Mouse (Mus musculus) yolk sac, embryonic 10.5 days (tissue): ENCODE results near the gene Robo1.
A peak's percentile ranks its signal among the peaks of the same experiment; 100 is the strongest.

Source experiments
- DNase-seq: peaks from one replicate; pipeline ENCODE4 v3.0.0-alpha.2; 2017; ENCODE audit warnings: low spot score

Robo1 gene

GRCm38 (mm10) chr16:72678947-72679558 lies 370.9 kb downstream of the Robo1 start:
- DNase-seq, result no peak

GRCm38 (mm10) chr16:72685604-72686479 lies 377.7 kb downstream of the Robo1 start:
- no peak for DNase-seq

GRCm38 (mm10) chr16:72686480-72687053 lies 378.5 kb downstream of the Robo1 start:
- no peak for DNase-seq

- peak; percentile 52 for DNase-seq
Observed at GRCm38 (mm10) chr16:72687651-72688050, 379.5 kb downstream of the Robo1 start.

- DNase-seq, result peak; percentile 41
Observed at GRCm38 (mm10) chr16:72688185-72688681, 380.1 kb downstream of the Robo1 start.

GRCm38 (mm10) chr16:72691909-72692308 lies 383.8 kb downstream of the Robo1 start:
- no peak for DNase-seq

- DNase-seq, result no peak
Observed at GRCm38 (mm10) chr16:72693446-72694274, 385.6 kb downstream of the Robo1 start.

- DNase-seq, result no peak
Observed at GRCm38 (mm10) chr16:72694787-72695186, 386.7 kb downstream of the Robo1 start.

GRCm38 (mm10) chr16:72699238-72700006 lies 391.3 kb downstream of the Robo1 start:
- no peak for DNase-seq

GRCm38 (mm10) chr16:72700297-72700696 lies 392.2 kb downstream of the Robo1 start:
- no peak for DNase-seq

- DNase-seq, result no peak
Observed at GRCm38 (mm10) chr16:72703486-72703885, 395.4 kb downstream of the Robo1 start.

- no peak for DNase-seq
Observed at GRCm38 (mm10) chr16:72705851-72706250, 397.7 kb downstream of the Robo1 start.

- no peak for DNase-seq
Observed at GRCm38 (mm10) chr16:72708526-72708925, 400.4 kb downstream of the Robo1 start.

- no peak for DNase-seq
Observed at GRCm38 (mm10) chr16:72717118-72717802, 409.2 kb downstream of the Robo1 start.

GRCm38 (mm10) chr16:72719063-72719462 lies 411.0 kb downstream of the Robo1 start:
- no peak for DNase-seq

GRCm38 (mm10) chr16:72720979-72721378 lies 412.9 kb downstream of the Robo1 start:
- no peak for DNase-seq

GRCm38 (mm10) chr16:72721713-72722481 lies 413.8 kb downstream of the Robo1 start:
- DNase-seq, result no peak

GRCm38 (mm10) chr16:72734234-72734633 lies 426.1 kb downstream of the Robo1 start:
- DNase-seq, result peak; percentile 29

- DNase-seq, result no peak
Observed at GRCm38 (mm10) chr16:72735175-72735574, 427.1 kb downstream of the Robo1 start.

- no peak for DNase-seq
Observed at GRCm38 (mm10) chr16:72735588-72735987, 427.5 kb downstream of the Robo1 start.
